Mouse (Mus musculus) activated CD4-positive, CD25-positive, alpha-beta regulatory T cell, adult 4 months (primary cell): Measurements from ENCODE around the gene Zic4. TPM values are rescaled to one million over a fixed set of nuclear protein-coding genes. Genes with fewer than 3 reads are reported as not detected.

ENCODE experiments used
- ATAC-seq: one replicate; pipeline ENCODE4 v1.8.0; 2017
- polyA plus RNA-seq, 2 experiments: library from polyadenylated mRNA; unstranded; fragments of 100-300 nt; shearing (Covaris generic); gene quantifications; one replicate each; pipeline ENCODE4 v1.2.1; 2017

Zic4 gene
- polyA plus RNA-seq, 2 experiments from 2014 or later = not detected

- no peak for ATAC-seq
Observed at GRCm38 (mm10) chr9:91404905-91405752, 42.9 kb downstream of the Zic4 start.

GRCm38 (mm10) chr9:91405753-91406178, 43.6 kb downstream of the Zic4 start:
- ATAC-seq = no peak

- ATAC-seq = no peak
Observed at GRCm38 (mm10) chr9:91406258-91406763, 44.1 kb downstream of the Zic4 start.

GRCm38 (mm10) chr9:91409771-91410170, 47.6 kb downstream of the Zic4 start:
- no peak for ATAC-seq

GRCm38 (mm10) chr9:91414007-91414661, 51.9 kb downstream of the Zic4 start:
- ATAC-seq = no peak

GRCm38 (mm10) chr9:91420441-91420840, 58.2 kb downstream of the Zic4 start:
- ATAC-seq = no peak

Other genes with a start within 250 kb of the Zic4 start
- gene Zic1, start 3.4 kb downstream of the Zic4 start, polyA plus RNA-seq = not detected